Mouse (Mus musculus) forebrain, embryonic 14.5 days (tissue): ENCODE results near the gene Smco4. TPM values are rescaled to one million over a fixed set of nuclear protein-coding genes. Genes with fewer than 3 reads are reported as not detected.

ENCODE experiments used
- polyA plus RNA-seq: library from polyadenylated mRNA; unstranded; fragments of >200 nt; fragmentation: Nextera tagmentation; extraction: Ambion mirVana; gene quantifications from 2 replicates; pipeline ENCODE4 v1.2.1, GENCODE M21; 2014

Smco4 gene
- polyA plus RNA-seq, 1 experiment from 2014 or later, result 3.5 TPM

Other genes with a start within 250 kb of the Smco4 start
- 39.8 and 43.1 TPM in 2 replicates for gene Med17, start 213.5 kb upstream of the Smco4 start, polyA plus RNA-seq
- gene Taf1d, start 187.2 kb upstream of the Smco4 start, polyA plus RNA-seq, result 43.9 and 44.8 TPM in 2 replicates
- 7.5 and 8.3 TPM in 2 replicates for gene 4931406C07Rik, start 187.0 kb upstream of the Smco4 start, polyA plus RNA-seq
- gene Cep295, start 135.6 kb upstream of the Smco4 start, polyA plus RNA-seq, result 15.8 and 16.0 TPM in 2 replicates
- 2.0 and 2.2 TPM in 2 replicates for gene Deup1, start 134.5 kb downstream of the Smco4 start, polyA plus RNA-seq
- gene Slc36a4, start 216.3 kb downstream of the Smco4 start, polyA plus RNA-seq, result 34.7 and 42.0 TPM in 2 replicates